Mouse (Mus musculus) heart, embryonic 14.5 days (tissue): Measurements from ENCODE around the gene Cobll1. TPM values are rescaled to one million over a fixed set of nuclear protein-coding genes. Genes with fewer than 3 reads are reported as not detected.
A peak's percentile ranks its signal among the peaks of the same experiment; 100 is the strongest.

Experiments
- ATAC-seq: fragments of 200-750 bp; cut with Nextera tagmentation; 2 replicates; pipeline ENCODE4 v1.8.0; 2017; ENCODE audit warnings: low read depth, moderate TSS enrichment; ENCODE audit not compliant: insufficient number of reproducible peaks, insufficient read depth, low FRiP score
- H3K27ac ChIP-seq, 2 experiments: fragments of 200-500 bp in 1 of 2; fragments of 300-500 bp in 1 of 2; sonication (generic) in 1 of 2; replicated peaks in 1 of 2; 2 replicates each; pipeline ENCODE4 v1.5.1; 2012 to 2014; ENCODE audit warnings: low read depth in 2 of 2, low read length in 2 of 2, control low read depth in 1 of 2, mild to moderate bottlenecking in 1 of 2, mixed read lengths in 1 of 2; ENCODE audit not compliant: control insufficient read depth in 1 of 2, insufficient read depth in 1 of 2
- H3K27me3 ChIP-seq: fragments of 300-500 bp; sonication (generic); 2 replicates; pipeline ENCODE4 v1.6.1; 2014; ENCODE audit warnings: mild to moderate bottlenecking, low read length, control low read depth; ENCODE audit not compliant: control insufficient read depth, insufficient read depth
- H3K36me3 ChIP-seq: fragments of 300-500 bp; sonication (generic); 2 replicates; pipeline ENCODE4 v1.6.1; 2014; ENCODE audit warnings: mild to moderate bottlenecking, control low read depth, low read length, mixed read lengths; ENCODE audit not compliant: control insufficient read depth, insufficient read depth
- H3K4me1 ChIP-seq, 2 experiments: fragments of 200-500 bp in 1 of 2; fragments of 300-500 bp in 1 of 2; sonication (generic) in 1 of 2; 2 replicates each; pipeline ENCODE4 v1.6.1; 2012 to 2014; ENCODE audit warnings: low read length in 2 of 2, control low read depth in 1 of 2, mixed read lengths in 1 of 2; ENCODE audit not compliant: control insufficient read depth in 2 of 2, insufficient read depth in 2 of 2
- H3K4me2 ChIP-seq: fragments of 300-500 bp; sonication (generic); 2 replicates; pipeline ENCODE4 v1.6.1; 2014; ENCODE audit warnings: mild to moderate bottlenecking, low read length
- H3K4me3 ChIP-seq, 2 experiments: fragments of 200-500 bp in 1 of 2; fragments of 300-500 bp in 1 of 2; sonication (generic) in 1 of 2; 2 replicates each; pipeline ENCODE4 v1.5.1; 2012 to 2014; ENCODE audit warnings: low read length in 2 of 2, mild to moderate bottlenecking in 2 of 2, control low read depth in 1 of 2, low read depth in 1 of 2, moderate library complexity in 1 of 2; ENCODE audit not compliant: control insufficient read depth in 1 of 2, insufficient read depth in 1 of 2
- H3K9ac ChIP-seq: fragments of 300-500 bp; sonication (generic); 2 replicates; pipeline ENCODE4 v1.6.1; 2014; ENCODE audit warnings: mild to moderate bottlenecking, low read length
- H3K9me3 ChIP-seq: fragments of 300-500 bp; sonication (generic); 2 replicates; pipeline ENCODE4 v1.6.1; 2016; ENCODE audit warnings: low read length, control low read depth; ENCODE audit not compliant: control insufficient read depth
- WGBS: fragments of 180-500 bp; shearing (Covaris S2); extraction: QIAGEN DNeasy Blood & Tissue Kit; methylation state at CpG from one replicate; pipeline ENCODE4 v1.1.7; 2014; 5-methylcytosine and 5-hydroxymethylcytosine counted together
- polyA plus RNA-seq: library from polyadenylated mRNA; unstranded; fragments of >200 nt; fragmentation: Nextera tagmentation; extraction: Ambion mirVana; gene quantifications from 2 replicates; pipeline ENCODE4 v1.2.1, GENCODE M21; 2014

Gene Cobll1
- polyA plus RNA-seq, 1 experiment from 2014 or later: 10.6 TPM

GRCm38 (mm10) chr2:65256494-65257254, 17.5 kb upstream of the Cobll1 start:
- no peak for ATAC-seq
- Histone ChIP-seq H3K27ac (no peak overlapping the region), H3K36me3 (no peaks in the 10 kb centered on the region), H3K9me3 (no peaks in the 10 kb centered on the region), H3K4me1 (no peaks in the 10 kb centered on the region), H3K9ac (no peak overlapping the region), H3K4me3 (no peak overlapping the region), H3K27me3 (no peaks in the 10 kb centered on the region), H3K4me2 (no peak overlapping the region)
- 71% methylated on average over 6 of the region's 6 CpGs for WGBS

- no peak overlapping the region for H3K4me3 ChIP-seq
- no peaks in the 10 kb centered on the region for H3K9me3 ChIP-seq
- no peaks in the 10 kb centered on the region for H3K36me3 ChIP-seq
- H3K4me1 ChIP-seq: peaks cover 2 to 7% of the 10 kb centered on the region in 2 experiments; a peak in 3 of 4 replicates
- 0 out of 2 replicates have a peak overlapping the region, but pooled peaks have one; percentile 25 for H3K4me2 ChIP-seq
- H3K9ac ChIP-seq: no peak overlapping the region
- no peaks in the 10 kb centered on the region for H3K27me3 ChIP-seq
- no peak overlapping the region for H3K27ac ChIP-seq
- no peak for ATAC-seq
- 16% methylated on average over 5 of the region's 5 CpGs for WGBS
Observed at GRCm38 (mm10) chr2:65250589-65251104, 11.4 kb upstream of the Cobll1 start.

- Histone ChIP-seq H3K27ac (no peak overlapping the region), H3K4me1 (peaks cover 2 to 7% of the 10 kb centered on the region in 2 experiments; a peak in 3 of 4 replicates), H3K4me3 (no peak overlapping the region), H3K9me3 (no peaks in the 10 kb centered on the region), H3K4me2 (no peak overlapping the region), H3K36me3 (no peaks in the 10 kb centered on the region), H3K9ac (no peak overlapping the region), H3K27me3 (no peaks in the 10 kb centered on the region)
- no peak for ATAC-seq
- 36% methylated on average over 2 of the region's 2 CpGs for WGBS
Observed at GRCm38 (mm10) chr2:65249575-65249974, 10.4 kb upstream of the Cobll1 start.

GRCm38 (mm10) chr2:65240173-65240745, 1.1 kb upstream of the Cobll1 start:
- H3K4me1 ChIP-seq: peaks cover 0 to 20% of the 10 kb centered on the region in 2 experiments; a peak in 3 of 4 replicates

GRCm38 (mm10) chr2:65238171-65238963, 836 bp downstream of the Cobll1 start:
- WGBS: under 1% methylated on average over 88 of the region's 114 CpGs
- peak; percentile 92 for ATAC-seq

More at GRCm38 (mm10) chr2:65240173-65240745, 1.1 kb upstream of the Cobll1 start:
- no peaks in the 10 kb centered on the region for H3K36me3 ChIP-seq
- H3K4me2 ChIP-seq: peak overlapping the region; percentile 90; the same call in 1 of the 2 replicates
- H3K4me3 ChIP-seq: no peak overlapping the region
- no peaks in the 10 kb centered on the region for H3K9me3 ChIP-seq
- no peak overlapping the region for H3K9ac ChIP-seq
- ATAC-seq: no peak
- H3K27me3 ChIP-seq: no peaks in the 10 kb centered on the region
- WGBS: 72% methylated on average over 5 of the region's 5 CpGs
- H3K27ac ChIP-seq: no peak overlapping the region

GRCm38 (mm10) chr2:65237610-65238170, 1.5 kb downstream of the Cobll1 start:
- Histone ChIP-seq H3K27ac (peak overlapping the region; percentile 39 to 91; a peak in 3 of 4 replicates), H3K4me2 (peak overlapping the region; percentile 90), H3K27me3 (no peaks in the 10 kb centered on the region), H3K9ac (peak overlapping the region; percentile 86), H3K4me3 (peak overlapping the region; percentile 61 to 88), H3K36me3 (no peaks in the 10 kb centered on the region), H3K4me1 (peaks cover 0 to 20% of the 10 kb centered on the region in 2 experiments; a peak in 3 of 4 replicates), H3K9me3 (no peaks in the 10 kb centered on the region)
- WGBS: under 1% methylated on average over 22 of the region's 22 CpGs
- ATAC-seq: no peak

More at GRCm38 (mm10) chr2:65238171-65238963, 836 bp downstream of the Cobll1 start:
- Histone ChIP-seq H3K4me3 (peak overlapping the region; percentile 61 to 88), H3K27me3 (no peaks in the 10 kb centered on the region), H3K27ac (peak overlapping the region; percentile 82 to 91), H3K36me3 (no peaks in the 10 kb centered on the region), H3K4me1 (peaks cover 0 to 20% of the 10 kb centered on the region in 2 experiments; a peak in 3 of 4 replicates), H3K4me2 (peak overlapping the region; percentile 90), H3K9ac (peak overlapping the region; percentile 86), H3K9me3 (no peaks in the 10 kb centered on the region)

GRCm38 (mm10) chr2:65237116-65237515, 2.1 kb downstream of the Cobll1 start:
- Histone ChIP-seq H3K9me3 (no peaks in the 10 kb centered on the region), H3K4me1 (peaks cover 0 to 20% of the 10 kb centered on the region in 2 experiments; a peak in 3 of 4 replicates), H3K4me3 (peak overlapping the region; percentile 61 to 88; a peak in 3 of 4 replicates), H3K4me2 (peak overlapping the region; percentile 90), H3K27ac (no peak overlapping the region), H3K9ac (no peak overlapping the region; the same call in 1 of the 2 replicates), H3K27me3 (no peaks in the 10 kb centered on the region), H3K36me3 (no peaks in the 10 kb centered on the region)
- whole genome bisulfite sequencing: 57% methylated on average over 8 of the region's 8 CpGs
- ATAC-seq: no peak
